Mouse (Mus musculus): ENCODE measurements around the gene Chd4.

DNA sequence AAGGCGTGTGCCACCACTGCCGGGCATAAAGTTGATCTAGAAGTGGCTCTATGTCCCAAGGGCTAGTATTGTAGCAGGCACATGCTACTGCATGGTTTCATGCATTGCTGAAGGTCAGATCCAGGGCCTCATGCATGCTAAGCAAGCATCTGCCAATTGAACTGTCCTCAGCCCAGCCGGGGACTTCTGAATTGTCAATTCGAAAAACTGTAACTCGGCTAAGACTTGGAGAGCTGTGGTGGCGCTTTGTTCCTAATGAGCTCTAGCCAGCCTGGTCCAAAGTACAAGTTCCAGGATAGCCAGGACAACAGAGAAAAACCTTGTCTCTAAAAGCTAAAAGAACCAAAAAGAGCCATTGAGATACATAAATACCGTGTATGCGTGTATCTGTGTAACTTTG, 23.6 kb downstream of the Chd4 start:
- TF ChIP-seq POLR2A (IDR thresholded peaks at IDR 0.05; ENCODE audit: extremely low read depth, insufficient read depth, low read length) (no peak), CTCF (IDR thresholded peaks at IDR 0.05; ENCODE audit: low read depth, low read length) (no peak)
